Mouse (Mus musculus) hindbrain, postnatal 0 days (tissue): ENCODE results near the gene Cbl. TPM values are rescaled to one million over a fixed set of nuclear protein-coding genes. Genes with fewer than 3 reads are reported as not detected.
A peak's percentile ranks its signal among the peaks of the same experiment; 100 is the strongest.

Source experiments
- ATAC-seq: fragments of 200-750 bp; cut with Nextera tagmentation; 2 replicates; pipeline ENCODE4 v1.8.0; 2017; ENCODE audit warnings: mild to moderate bottlenecking, moderate TSS enrichment, moderate library complexity
- DNase-seq: peaks from one replicate; pipeline ENCODE4 v3.0.0-alpha.2; 2015; ENCODE audit warnings: low spot score
- H3K27ac ChIP-seq: fragments of 300-500 bp; sonication (generic); 2 replicates; pipeline ENCODE4 v1.5.1; 2014; ENCODE audit warnings: mild to moderate bottlenecking
- H3K27me3 ChIP-seq: fragments of 300-500 bp; sonication (generic); 2 replicates; pipeline ENCODE4 v1.6.1; 2014; ENCODE audit warnings: low read length, mixed read lengths; ENCODE audit not compliant: insufficient read depth
- H3K36me3 ChIP-seq: fragments of 300-500 bp; sonication (generic); 2 replicates; pipeline ENCODE4 v1.6.1; 2014; ENCODE audit warnings: low read length, mixed read lengths; ENCODE audit not compliant: insufficient read depth
- H3K4me1 ChIP-seq: fragments of 300-500 bp; sonication (generic); 2 replicates; pipeline ENCODE4 v1.6.1; 2014; ENCODE audit warnings: antibody characterized with exemption, low read length, mixed read lengths; ENCODE audit not compliant: insufficient read depth
- H3K4me2 ChIP-seq: fragments of 300-500 bp; sonication (generic); 2 replicates; pipeline ENCODE4 v1.6.1; 2014; ENCODE audit warnings: low read depth, mild to moderate bottlenecking, low read length, moderate library complexity, mixed read lengths
- H3K4me3 ChIP-seq: fragments of 300-500 bp; sonication (generic); 2 replicates; pipeline ENCODE4 v1.5.1; 2014; ENCODE audit warnings: low read length
- H3K9ac ChIP-seq: fragments of 300-500 bp; sonication (generic); replicated peaks from 2 replicates; pipeline ENCODE4 v1.6.1; 2014; ENCODE audit warnings: mild to moderate bottlenecking, low read length, moderate library complexity, mixed read lengths
- H3K9me3 ChIP-seq: fragments of 300-500 bp; sonication (generic); 2 replicates; pipeline ENCODE4 v1.6.1; 2016; ENCODE audit warnings: low read length, mixed read lengths
- CTCF ChIP-seq: IDR thresholded peaks from 2 replicates; pipeline ENCODE4 v1.5.1; 2016; ENCODE audit warnings: antibody characterized with exemption, control low read depth, low read depth
- WGBS: fragments of 180-500 bp; shearing (Covaris S2); extraction: QIAGEN DNeasy Blood & Tissue Kit; methylation state at CpG from one replicate; pipeline ENCODE4 v1.1.7; 2014; 5-methylcytosine and 5-hydroxymethylcytosine counted together
- polyA plus RNA-seq: library from polyadenylated mRNA; unstranded; fragments of >200 nt; fragmentation: Nextera tagmentation; extraction: Ambion mirVana; gene quantifications from 2 replicates; pipeline ENCODE4 v1.2.1, GENCODE M21; 2015
- total RNA-seq: library from RNA; depleted of rRNA; stranded (reverse); fragments of >200 nt; gene quantifications from 2 replicates; pipeline ENCODE4 v1.2.3, GENCODE M21; 2014

The Cbl gene
- total and polyA plus RNA-seq, 2 experiments from 2014 or later = 13.2 to 24.2 TPM

DNA sequence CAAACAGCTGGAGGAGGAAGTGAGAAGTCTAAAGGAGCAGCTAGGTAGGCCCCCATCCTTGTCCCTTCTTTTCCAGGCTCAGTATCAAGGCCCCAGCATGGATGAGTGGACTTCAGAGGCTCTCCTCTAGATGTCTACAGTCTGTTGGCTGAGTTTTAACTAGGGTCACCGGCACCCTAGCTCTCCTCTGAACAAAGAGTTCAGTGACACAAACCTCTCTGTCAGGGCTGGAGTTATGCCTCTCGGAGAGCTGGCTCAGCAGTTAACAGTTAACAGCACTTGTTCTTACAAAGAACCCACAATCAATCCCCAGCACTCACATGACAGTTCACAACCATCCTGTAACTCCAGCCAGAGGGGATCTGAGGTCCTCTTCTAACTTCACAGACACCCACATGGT is 9.8 kb upstream of the Cbl start:
- Histone ChIP-seq H3K4me2 (no peak overlapping the region), H3K9ac (no peak overlapping the region), H3K4me3 (no peak overlapping the region), H3K9me3 (no peaks in the 10 kb centered on the region), H3K4me1 (no peaks in the 10 kb centered on the region), H3K36me3 (no peaks in the 10 kb centered on the region), H3K27me3 (0 out of 2 replicates have a peak, but pooled peaks cover 3% of the 10 kb centered on the region), H3K27ac (no peak overlapping the region)
- no peak for TF ChIP-seq CTCF
- WGBS = 43% methylated on average over 2 of the region's 2 CpGs
- no peak for DNase-seq
- no peak for ATAC-seq

DNA sequence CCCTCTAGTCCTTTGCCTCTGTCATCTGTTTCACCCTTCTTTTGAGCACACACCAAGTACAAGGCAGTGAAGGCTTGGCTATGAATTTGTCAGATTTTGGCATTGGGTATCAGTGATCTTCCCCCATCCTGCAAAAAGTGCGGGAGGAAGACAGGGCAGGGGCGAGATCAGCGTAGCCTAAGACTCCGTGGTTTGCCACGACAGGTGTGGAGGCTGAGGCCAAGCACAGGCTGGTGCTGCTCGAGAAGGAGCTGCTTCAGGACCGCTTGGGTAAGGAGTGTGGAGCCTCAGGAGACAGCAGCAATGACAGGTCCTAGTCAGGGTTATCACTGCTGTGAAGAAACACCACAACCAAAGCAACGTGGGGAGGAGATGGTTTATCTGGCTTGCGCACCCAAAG is 7.6 kb upstream of the Cbl start:
- no peaks in the 10 kb centered on the region for H3K36me3 ChIP-seq
- no peak overlapping the region for H3K27ac ChIP-seq
- 76% methylated on average over 9 of the region's 9 CpGs for WGBS
- H3K9ac ChIP-seq = no peak overlapping the region
- ATAC-seq (no peak), DNase-seq (no peak)
- TF ChIP-seq CTCF = no peak
- H3K9me3 ChIP-seq = no peaks in the 10 kb centered on the region
- H3K4me1 ChIP-seq = no peaks in the 10 kb centered on the region
- no peaks in the 10 kb centered on the region for H3K27me3 ChIP-seq
- no peak overlapping the region for H3K4me3 ChIP-seq
- H3K4me2 ChIP-seq = no peak overlapping the region

- no peak for TF ChIP-seq CTCF
- H3K27me3 ChIP-seq = no peaks in the 10 kb centered on the region
- 41% methylated on average over 5 of the region's 5 CpGs for WGBS
Observed at GRCm38 (mm10) chr9:44240911-44241310, 7.1 kb upstream of the Cbl start.

GRCm38 (mm10) chr9:44240399-44240798 is 6.5 kb upstream of the Cbl start, which contains the start of gene Ccdc153:
Ccdc153 (plus strand) TSS chr9:44240676.
- H3K4me3 ChIP-seq = no peak within 1 kb of the TSS
- H3K27ac ChIP-seq = no peak within 1 kb of the TSS
- no peaks in the 10 kb centered on the region for H3K9me3 ChIP-seq
- no peaks in the 10 kb centered on the region for H3K4me1 ChIP-seq
- no peaks in the 10 kb centered on the region for H3K27me3 ChIP-seq
- no peak for TF ChIP-seq CTCF
- no peak within 1 kb of the TSS for H3K4me2 ChIP-seq
- DNase-seq (no peak), ATAC-seq (no peak)
- 61% methylated on average over 2 of the region's 2 CpGs for WGBS
- no peaks in the 10 kb centered on the region for H3K36me3 ChIP-seq
- H3K9ac ChIP-seq = no peak within 1 kb of the TSS

More at GRCm38 (mm10) chr9:44240911-44241310, 7.1 kb upstream of the Cbl start:
- Histone ChIP-seq H3K27ac (no peak overlapping the region), H3K9ac (no peak overlapping the region), H3K4me2 (no peak overlapping the region), H3K4me1 (no peaks in the 10 kb centered on the region), H3K9me3 (no peaks in the 10 kb centered on the region), H3K36me3 (no peaks in the 10 kb centered on the region), H3K4me3 (no peak overlapping the region)
- no peak for DNase-seq
- no peak for ATAC-seq

DNA sequence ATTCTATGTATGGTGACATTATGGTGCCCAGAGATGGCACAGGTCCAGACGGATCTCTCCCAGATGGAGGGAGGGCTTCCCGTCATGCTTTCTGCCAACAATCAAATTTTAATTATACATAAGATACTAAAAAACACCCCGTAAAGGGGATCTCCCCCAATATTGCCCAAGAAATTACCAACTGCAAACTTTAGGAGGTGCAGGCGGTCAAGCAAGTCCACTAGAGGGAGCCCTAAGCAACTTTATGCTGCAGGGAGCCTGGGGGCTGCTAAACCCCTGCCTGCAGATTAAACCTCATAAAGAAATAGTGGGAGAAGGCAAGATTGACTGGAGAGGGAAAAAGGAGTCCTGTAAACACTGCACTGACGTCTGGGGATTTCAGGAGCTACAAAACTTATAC is 5.6 kb upstream of the Cbl start:
- H3K27me3 ChIP-seq = no peaks in the 10 kb centered on the region
- H3K4me2 ChIP-seq = no peak overlapping the region
- H3K4me1 ChIP-seq = no peaks in the 10 kb centered on the region
- H3K4me3 ChIP-seq = no peak overlapping the region
- WGBS = 10% methylated on average over 5 of the region's 5 CpGs
- H3K36me3 ChIP-seq = no peaks in the 10 kb centered on the region
- H3K27ac ChIP-seq = no peak overlapping the region
- H3K9ac ChIP-seq = no peak overlapping the region
- no peaks in the 10 kb centered on the region for H3K9me3 ChIP-seq
- no peak; the same call in 1 of the 2 replicates for ATAC-seq
- peak; percentile 85 for TF ChIP-seq CTCF
- DNase-seq = peak; percentile 87

DNA sequence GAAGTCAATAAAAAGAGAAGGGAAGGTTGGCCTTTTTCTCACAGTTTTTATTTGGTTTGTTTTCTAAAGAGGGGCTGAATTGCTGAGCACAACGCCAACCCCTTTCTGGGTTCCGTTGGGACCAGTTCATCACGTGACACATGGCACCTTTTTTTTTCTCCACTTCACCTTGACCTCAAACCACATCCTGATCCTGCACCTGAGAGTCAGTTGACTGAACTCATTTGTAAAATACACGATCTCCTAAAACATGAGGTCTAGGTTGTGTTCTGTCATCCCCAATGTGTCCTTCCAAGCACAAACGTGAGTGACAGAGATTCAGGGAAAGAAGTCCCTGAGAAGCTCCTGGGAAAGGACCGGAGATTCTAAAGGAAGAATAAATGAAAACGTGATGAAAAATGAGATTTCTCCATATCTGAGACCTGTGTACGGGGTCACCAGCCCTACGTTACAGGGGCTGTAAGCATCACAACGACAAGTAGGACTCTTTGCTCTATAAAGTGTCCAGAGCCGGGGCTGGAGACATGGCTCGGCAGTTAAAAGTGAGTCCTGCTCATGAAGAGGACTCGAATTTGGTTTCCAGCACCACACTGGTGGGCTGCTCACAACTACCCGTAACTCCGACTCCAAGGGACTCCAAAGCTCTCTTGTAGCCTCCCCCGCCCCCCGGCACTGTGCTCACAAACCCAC is 4.8 kb upstream of the Cbl start:
- ATAC-seq = no peak
- Histone ChIP-seq H3K4me2 (no peak overlapping the region), H3K4me1 (no peaks in the 10 kb centered on the region), H3K36me3 (no peaks in the 10 kb centered on the region), H3K9me3 (no peaks in the 10 kb centered on the region), H3K27ac (no peak overlapping the region), H3K9ac (no peak overlapping the region), H3K4me3 (no peak overlapping the region), H3K27me3 (no peaks in the 10 kb centered on the region)
- no peak for DNase-seq
- no peak for TF ChIP-seq CTCF
- WGBS = 80% methylated on average over 17 of the region's 17 CpGs

DNA sequence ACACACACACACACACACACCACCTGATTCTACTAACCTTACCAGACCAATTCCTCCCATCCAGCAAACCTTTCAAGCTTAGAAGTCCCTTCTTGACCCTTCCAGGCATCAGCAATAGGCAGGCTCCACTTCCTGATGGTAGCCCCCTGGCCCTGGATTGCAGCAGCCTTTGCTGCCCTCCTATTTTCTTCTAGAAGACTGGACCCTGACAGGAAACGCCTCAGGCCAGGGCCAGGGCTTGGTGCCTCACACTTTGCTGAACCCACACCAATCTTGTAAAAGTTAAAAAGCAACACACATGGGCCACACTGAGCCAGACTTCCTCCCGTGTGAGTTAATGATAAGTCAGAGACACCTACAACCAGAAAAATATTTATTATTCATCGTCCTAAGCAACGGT is 3.3 kb upstream of the Cbl start:
- no peak for DNase-seq
- H3K4me3 ChIP-seq = no peak overlapping the region
- no peaks in the 10 kb centered on the region for H3K27me3 ChIP-seq
- no peaks in the 10 kb centered on the region for H3K36me3 ChIP-seq
- TF ChIP-seq CTCF = no peak
- H3K9ac ChIP-seq = no peak overlapping the region
- ATAC-seq = no peak
- H3K27ac ChIP-seq = no peak overlapping the region
- peaks cover 6% of the 10 kb centered on the region; the same call in 1 of the 2 replicates for H3K4me1 ChIP-seq
- H3K4me2 ChIP-seq = no peak overlapping the region
- no peaks in the 10 kb centered on the region for H3K9me3 ChIP-seq
- 79% methylated on average over 4 of the region's 4 CpGs for whole genome bisulfite sequencing
